Mouse (Mus musculus): ENCODE results near the gene Entpd8.

The Entpd8 gene

GRCm38 (mm10) chr2:25095109-25095850, 15.2 kb downstream of the Entpd8 start, which contains the start of gene Noxa1:
TSS of gene Noxa1 (minus strand) at chr2:25095149.
- no peak for DNase-seq (ENCODE audit: low spot score)

- no peak for DNase-seq (ENCODE audit: low spot score)
Observed at GRCm38 (mm10) chr2:25098005-25098615, 18.0 kb downstream of the Entpd8 start.

GRCm38 (mm10) chr2:25098956-25099355, 18.9 kb downstream of the Entpd8 start:
- DNase-seq (ENCODE audit: low spot score) = no peak

- DNase-seq (ENCODE audit: low spot score) = no peak
Observed at GRCm38 (mm10) chr2:25099703-25100102, 19.6 kb downstream of the Entpd8 start.

GRCm38 (mm10) chr2:25104122-25104521, 24.0 kb downstream of the Entpd8 start:
- no peak for DNase-seq (ENCODE audit: low spot score)

- no peak for DNase-seq (ENCODE audit: low spot score)
Observed at GRCm38 (mm10) chr2:25106045-25106444, 25.9 kb downstream of the Entpd8 start.

GRCm38 (mm10) chr2:25109487-25109886, 29.4 kb downstream of the Entpd8 start:
- no peak for DNase-seq (ENCODE audit: low spot score)

GRCm38 (mm10) chr2:25110505-25111183, 30.5 kb downstream of the Entpd8 start:
- DNase-seq (ENCODE audit: low spot score) = no peak

GRCm38 (mm10) chr2:25111184-25111791, 31.2 kb downstream of the Entpd8 start:
- peak; percentile 49 for DNase-seq (ENCODE audit: low spot score)

- DNase-seq (ENCODE audit: low spot score) = no peak
Observed at GRCm38 (mm10) chr2:25114308-25114707, 34.2 kb downstream of the Entpd8 start.

- no peak for DNase-seq (ENCODE audit: low spot score)
Observed at GRCm38 (mm10) chr2:25115442-25115841, 35.3 kb downstream of the Entpd8 start.

GRCm38 (mm10) chr2:25120963-25121362, 40.9 kb downstream of the Entpd8 start:
- no peak for DNase-seq (ENCODE audit: low spot score)

- no peak for DNase-seq (ENCODE audit: low spot score)
Observed at GRCm38 (mm10) chr2:25122666-25123065, 42.6 kb downstream of the Entpd8 start.

- DNase-seq (ENCODE audit: low spot score) = no peak
Observed at GRCm38 (mm10) chr2:25123527-25123926, 43.4 kb downstream of the Entpd8 start.

GRCm38 (mm10) chr2:25124411-25124810, 44.3 kb downstream of the Entpd8 start:
- no peak for DNase-seq (ENCODE audit: low spot score)

GRCm38 (mm10) chr2:25125146-25125545, 45.0 kb downstream of the Entpd8 start:
- no peak for DNase-seq (ENCODE audit: low spot score)

- DNase-seq (ENCODE audit: low spot score) = no peak
Observed at GRCm38 (mm10) chr2:25126011-25127010, 46.2 kb downstream of the Entpd8 start.

GRCm38 (mm10) chr2:25127206-25127605, 47.1 kb downstream of the Entpd8 start:
- DNase-seq (ENCODE audit: low spot score) = peak; percentile 72

- no peak for DNase-seq (ENCODE audit: low spot score)
Observed at GRCm38 (mm10) chr2:25128072-25128471, 48.0 kb downstream of the Entpd8 start.

GRCm38 (mm10) chr2:25131601-25132000, 51.5 kb downstream of the Entpd8 start:
- no peak for DNase-seq (ENCODE audit: low spot score)
